ENCODE assay signal across 8 mouse cellular contexts in the genomic region with DNA sequence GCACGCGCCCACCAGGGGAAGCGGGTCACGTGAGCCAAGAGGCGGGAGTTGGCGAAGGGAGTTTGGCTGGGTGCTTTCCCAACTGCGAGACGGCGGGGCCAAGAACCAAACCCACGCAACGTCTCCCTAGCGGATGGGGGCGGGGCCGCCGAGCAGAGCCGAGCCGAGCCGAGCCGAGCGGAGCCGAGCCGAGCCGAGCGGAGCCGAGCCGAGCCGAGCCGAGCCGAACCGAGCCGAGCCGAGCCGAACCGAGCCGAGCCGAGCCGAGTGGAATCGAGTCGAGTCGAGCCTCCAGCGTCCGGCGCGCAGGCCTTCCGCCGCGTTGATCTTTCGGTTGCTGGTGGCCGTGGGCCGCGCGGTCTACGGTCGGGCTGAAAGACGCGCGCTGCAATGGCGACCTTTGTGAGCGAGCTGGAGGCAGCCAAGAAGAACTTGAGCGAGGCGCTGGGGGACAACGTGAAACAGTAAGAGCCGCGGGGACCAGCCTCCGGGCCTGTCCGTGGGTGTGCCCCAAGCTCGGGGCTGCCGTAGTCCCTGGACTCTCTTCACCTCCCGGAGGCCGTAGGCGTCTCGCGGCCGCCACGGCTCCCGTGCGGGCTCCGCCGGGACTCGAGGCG. TPM values are rescaled to one million over a fixed set of nuclear protein-coding genes. Genes with fewer than 3 reads are reported as not detected.
A peak's percentile ranks its signal among the peaks of the same experiment; 100 is the strongest.
DNase-seq lines count a peak whose midpoint lies in the region; ATAC-seq and TF ChIP-seq lines count a peak whose summit lies in the region.

A gene (plus strand): TSS at position 85 of the 617 bp plus-strand sequence.

- TF ChIP-seq CTCF in MEL (IDR thresholded peaks at IDR 0.05 in 2 of 3, conservative IDR thresholded peaks at IDR 0.05 in 1 of 3; ENCODE audit: control insufficient read depth in 1 of 3, insufficient read depth in 1 of 3, low read depth in 2 of 3, low read length in 3 of 3, poor library complexity in 1 of 3, severe bottlenecking in 1 of 3) = no peak
- TF ChIP-seq CTCF in cerebellum, adult 2 months (IDR thresholded peaks at IDR 0.05; ENCODE audit: borderline replicate concordance, insufficient read depth, low read depth, low read length) = no peak
- 0 out of 2 replicates have a peak, but pooled peaks have one; percentile 18 for TF ChIP-seq CTCF in lung, postnatal 0 days (IDR thresholded peaks at IDR 0.05)

- no peaks in the 10 kb centered on the region for H3K27me3 ChIP-seq in MEL (ENCODE audit: control insufficient read depth in 1 of 2, insufficient read depth in 2 of 2, low read length in 2 of 2)
- H3K27me3 ChIP-seq in cerebellum, adult 2 months (ENCODE audit: control insufficient read depth, insufficient read depth, low read length) = no peaks in the 10 kb centered on the region
- no peaks in the 10 kb centered on the region for H3K27me3 ChIP-seq in lung, postnatal 0 days (replicated peaks; ENCODE audit: insufficient read depth, low read length)

- peak in 1 of 2 experiments; percentile 36; a peak in 1 of 4 replicates for TF ChIP-seq POLR2A in MEL (IDR thresholded peaks at IDR 0.05; ENCODE audit: control insufficient read depth in 1 of 2, insufficient read depth in 1 of 2, low read depth in 1 of 2, low read length in 2 of 2, poor library complexity in 1 of 2)
- peak; percentile 33; the same call in 1 of the 2 replicates for TF ChIP-seq POLR2A in cerebellum, adult 2 months (IDR thresholded peaks at IDR 0.05; ENCODE audit: borderline replicate concordance, insufficient read depth, low read length)

- H3K9me3 ChIP-seq in MEL (replicated peaks; ENCODE audit: insufficient read depth, low read length) = no peaks in the 10 kb centered on the region
- H3K9me3 ChIP-seq in lung, postnatal 0 days (ENCODE audit: low read length) = no peaks in the 10 kb centered on the region

- H3K4me2 ChIP-seq in lung, postnatal 0 days (replicated peaks; ENCODE audit: low read depth, low read length) = peak within 1 kb of the TSS; percentile 83

- peak; percentile 74 to 81 for ATAC-seq in hematopoietic stem cell, adult 5-6 weeks (replicated peaks in 1 of 2; ENCODE audit: insufficient read depth in 1 of 2, low FRiP score in 2 of 2, low TSS enrichment in 1 of 2, low read depth in 1 of 2, poor library complexity in 2 of 2, severe bottlenecking in 2 of 2)
- ATAC-seq in lung, postnatal 0 days = peak; percentile 95

- peaks cover 20% of the 10 kb centered on the region for H3K79me2 ChIP-seq in MEL (ENCODE audit: control insufficient read depth, insufficient read depth, low read length, poor library complexity)

- peak; percentile 93 for DNase-seq in MEL (ENCODE audit: low read depth, low spot score)
- peak; percentile 94 to 97 for DNase-seq in cerebellum, adult 2 months
- DNase-seq in forelimb bud, embryonic 11.5 days (ENCODE audit: low read depth, low spot score) = peak; percentile 88
- DNase-seq in layer of hippocampus, adult 9-11 months = peak; percentile 94
- peak; percentile 97 for DNase-seq in lung, postnatal 0 days (ENCODE audit: low spot score)
- DNase-seq in ovary, postnatal 14 days (ENCODE audit: low spot score) = peak; percentile 91
- DNase-seq in thymus, postnatal 14 days = peak; percentile 92

- H3K4me1 ChIP-seq in MEL (ENCODE audit: control insufficient read depth in 1 of 2, insufficient read depth in 2 of 2, low read length in 2 of 2) = peaks cover 2 to 18% of the 10 kb centered on the region in 2 experiments
- peaks cover 7% of the 10 kb centered on the region for H3K4me1 ChIP-seq in cerebellum, adult 2 months (ENCODE audit: control insufficient read depth, insufficient read depth, low read length)
- peaks cover 6% of the 10 kb centered on the region; the same call in 1 of the 2 replicates for H3K4me1 ChIP-seq in lung, postnatal 0 days (ENCODE audit: insufficient read depth, low read depth, low read length)

- H3K36me3 ChIP-seq in MEL (ENCODE audit: control insufficient read depth in 1 of 2, insufficient read depth in 2 of 2, low read length in 2 of 2) = peaks cover 0 to 11% of the 10 kb centered on the region in 2 experiments; a peak in 2 of 4 replicates
- no peaks in the 10 kb centered on the region; the same call in 1 of the 2 replicates for H3K36me3 ChIP-seq in lung, postnatal 0 days (ENCODE audit: insufficient read depth, low read length)

- peak within 1 kb of the TSS; percentile 92 for H3K9ac ChIP-seq in MEL (ENCODE audit: control insufficient read depth, low read depth, low read length, poor library complexity, severe bottlenecking)
- peak within 1 kb of the TSS; percentile 97 for H3K9ac ChIP-seq in lung, postnatal 0 days (replicated peaks; ENCODE audit: low read depth)

- H3K27ac ChIP-seq in MEL (ENCODE audit: control insufficient read depth, low read depth, low read length) = peak within 1 kb of the TSS; percentile 66
- peak within 1 kb of the TSS; percentile 69 for H3K27ac ChIP-seq in cerebellum, adult 2 months (ENCODE audit: insufficient read depth, low read length)
- peak within 1 kb of the TSS; percentile 95 for H3K27ac ChIP-seq in lung, postnatal 0 days (ENCODE audit: low read length)

- H3K4me3 ChIP-seq in MEL (ENCODE audit: control insufficient read depth in 1 of 2, insufficient read depth in 1 of 2, low read depth in 2 of 2, low read length in 2 of 2) = peak within 1 kb of the TSS; percentile 68 to 93
- peak within 1 kb of the TSS; percentile 88 for H3K4me3 ChIP-seq in cerebellum, adult 2 months (replicated peaks; ENCODE audit: insufficient read depth, low read depth, low read length)
- H3K4me3 ChIP-seq in lung, postnatal 0 days (ENCODE audit: low read depth, low read length) = peak within 1 kb of the TSS; percentile 99

- no peak for TF ChIP-seq EP300 in MEL (IDR thresholded peaks at IDR 0.05; ENCODE audit: low read depth in 1 of 2, low read length in 2 of 2)
- no peak for TF ChIP-seq EP300 in lung, postnatal 0 days (IDR thresholded peaks at IDR 0.05)

- no peak for TF ChIP-seq RAD21 in MEL (IDR thresholded peaks at IDR 0.05; ENCODE audit: low read depth, low read length)

- WGBS in cerebellum, adult 2 months = under 1% methylated on average over 81 of the region's 81 CpGs
- WGBS in lung, postnatal 0 days = 1% methylated on average over 57 of the region's 81 CpGs

TF ChIP-seq in MEL, 35 proteins besides CTCF, POLR2A, EP300 and RAD21:
- peak; percentile 79; the same call in 1 of the 2 replicates for TF ChIP-seq MAX (IDR thresholded peaks at IDR 0.05; ENCODE audit: low read length)
- TF ChIP-seq USF2 (IDR thresholded peaks at IDR 0.05; ENCODE audit: borderline replicate concordance in 1 of 2, insufficient read depth in 1 of 2, low read depth in 1 of 2, low read length in 2 of 2) = peak in 1 of 2 experiments; percentile 60; a peak in 2 of 4 replicates
- no peak for TF ChIP-seq POLR2AphosphoS5 (IDR thresholded peaks at IDR 0.05; ENCODE audit: borderline replicate concordance, low read depth, low read length)
- TF ChIP-seq JUND (IDR thresholded peaks at IDR 0.05; ENCODE audit: low read depth, low read length) = no peak
- TF ChIP-seq KAT2A (conservative IDR thresholded peaks at IDR 0.05; ENCODE audit: low read depth, low read length) = peak; percentile 49
- TF ChIP-seq ELF1 (IDR thresholded peaks at IDR 0.05; ENCODE audit: low read depth, low read length) = no peak
- peak; percentile 73; the same call in 1 of the 2 replicates for TF ChIP-seq BHLHE40 (IDR thresholded peaks at IDR 0.05; ENCODE audit: borderline replicate concordance, low read depth, low read length)
- no peak for TF ChIP-seq E2F4 (IDR thresholded peaks at IDR 0.05; ENCODE audit: borderline replicate concordance, low read depth, low read length)
- 0 out of 2 replicates have a peak, but pooled peaks have one; percentile 12 for TF ChIP-seq NRF1 (IDR thresholded peaks at IDR 0.05; ENCODE audit: insufficient read depth, low read depth, low read length, poor library complexity, severe bottlenecking)
- peak; percentile 39; the same call in 1 of the 2 replicates for TF ChIP-seq MXI1 (IDR thresholded peaks at IDR 0.05; ENCODE audit: low read depth, low read length)
- peak; percentile 57 for TF ChIP-seq NELFE (IDR thresholded peaks at IDR 0.05; ENCODE audit: low read depth, low read length)
- TF ChIP-seq TCF12 (IDR thresholded peaks at IDR 0.05; ENCODE audit: low read depth, low read length) = peak; percentile 4; the same call in 1 of the 2 replicates
- TF ChIP-seq SMC3 (IDR thresholded peaks at IDR 0.05; ENCODE audit: low read depth, low read length) = no peak
- TF ChIP-seq SIN3A (IDR thresholded peaks at IDR 0.05; ENCODE audit: low read length) = peak; percentile 30; the same call in 1 of the 2 replicates
- TF ChIP-seq USF1 (IDR thresholded peaks at IDR 0.05; ENCODE audit: low read depth, low read length) = peak; percentile 92
- TF ChIP-seq HCFC1 (IDR thresholded peaks at IDR 0.05; ENCODE audit: low read depth, low read length) = 0 out of 2 replicates have a peak, but pooled peaks have one; percentile 46

RNA-seq across cellular contexts. Expression of the gene that starts here (rescaled TPM):
- total RNA-seq in MEL (2012; rRNA removed) = 34.0 and 36.8 TPM in 2 replicates
- polyA plus RNA-seq in MEL (2012; ENCODE audit: insufficient read depth in 1 of 2, insufficient read length in 2 of 2, low read depth in 1 of 2, low replicate concordance in 2 of 2, missing spikeins in 1 of 2) = 10 to 100 TPM in 1 of 2 experiments, not detected in 1; 36.7 TPM
- polyA plus RNA-seq in cerebellum, adult 2 months (2012; rRNA removed) = 50.2 and 50.8 TPM in 2 replicates
- total RNA-seq in hematopoietic stem cell, adult 5-6 weeks (2017) = 39.3 and 43.5 TPM in 2 replicates
- 26.5 and 28.1 TPM in 2 replicates for polyA plus RNA-seq in lung, postnatal 0 days (2015; fragmentation: Nextera tagmentation; extraction: Ambion mirVana)

Comparison
In these comparisons a context has a peak if more than half of its experiments do, and no peak if none do; other contexts are left out.
1. Peak in every context shown above with its lines: DNase-seq, ATAC-seq, H3K4me3 ChIP-seq and H3K27ac ChIP-seq.